Mouse (Mus musculus): ENCODE measurements around the gene Atg7. TPM values are rescaled to one million over a fixed set of nuclear protein-coding genes. Genes with fewer than 3 reads are reported as not detected.
A peak's percentile ranks its signal among the peaks of the same experiment; 100 is the strongest.

Atg7 gene
- total and polyA plus RNA-seq, 2 experiments from 2014 or later = 16.6 to 17.5 TPM

- DNase-seq (ENCODE audit: low spot score) (peak; percentile 63), ATAC-seq (peak; percentile 41; the same call in 1 of the 2 replicates)
- 13% methylated on average over 5 of the region's 5 CpGs for WGBS
- no peak for TF ChIP-seq CTCF (IDR thresholded peaks at IDR 0.05; ENCODE audit: low read depth)
- H3K9ac ChIP-seq (replicated peaks; ENCODE audit: low read length) = no peak overlapping the region
- H3K36me3 ChIP-seq (ENCODE audit: insufficient read depth, low read length) = no peaks in the 10 kb centered on the region
- H3K27me3 ChIP-seq (ENCODE audit: insufficient read depth, low read length) = no peaks in the 10 kb centered on the region
- no peaks in the 10 kb centered on the region for H3K9me3 ChIP-seq (ENCODE audit: low read length)
- peak overlapping the region; percentile 56; the same call in 1 of the 2 replicates for H3K27ac ChIP-seq
- no peak overlapping the region for H3K4me3 ChIP-seq (ENCODE audit: low read length)
- peaks cover 12% of the 10 kb centered on the region for H3K4me1 ChIP-seq (ENCODE audit: insufficient read depth, low read length)
- H3K4me2 ChIP-seq (ENCODE audit: low read depth, low read length) = no peak overlapping the region
Measured at GRCm38 (mm10) chr6:114714654-114715053, 71.8 kb downstream of the Atg7 start.

GRCm38 (mm10) chr6:114715289-114716030, 72.6 kb downstream of the Atg7 start:
- H3K9ac ChIP-seq (replicated peaks; ENCODE audit: low read length) = no peak overlapping the region

GRCm38 (mm10) chr6:114719100-114719499, 76.2 kb downstream of the Atg7 start:
- H3K27ac ChIP-seq = peak overlapping the region; percentile 68
- ATAC-seq = no peak
- no peaks in the 10 kb centered on the region for H3K9me3 ChIP-seq (ENCODE audit: low read length)
- no peak for TF ChIP-seq CTCF (IDR thresholded peaks at IDR 0.05; ENCODE audit: low read depth)
- H3K4me2 ChIP-seq (ENCODE audit: low read depth, low read length) = no peak overlapping the region
- WGBS = 29% methylated on average over 5 of the region's 5 CpGs
- no peak overlapping the region for H3K4me3 ChIP-seq (ENCODE audit: low read length)
- H3K27me3 ChIP-seq (ENCODE audit: insufficient read depth, low read length) = no peaks in the 10 kb centered on the region
- peaks cover 9% of the 10 kb centered on the region for H3K4me1 ChIP-seq (ENCODE audit: insufficient read depth, low read length)
- H3K36me3 ChIP-seq (ENCODE audit: insufficient read depth, low read length) = no peaks in the 10 kb centered on the region
- DNase-seq (ENCODE audit: low spot score) = peak; percentile 66
- H3K9ac ChIP-seq (replicated peaks; ENCODE audit: low read length) = no peak overlapping the region

More at GRCm38 (mm10) chr6:114715289-114716030, 72.6 kb downstream of the Atg7 start:
- Histone ChIP-seq H3K4me2 (ENCODE audit: low read depth, low read length) (no peak overlapping the region), H3K27me3 (ENCODE audit: insufficient read depth, low read length) (no peaks in the 10 kb centered on the region), H3K4me1 (ENCODE audit: insufficient read depth, low read length) (peaks cover 12% of the 10 kb centered on the region), H3K36me3 (ENCODE audit: insufficient read depth, low read length) (no peaks in the 10 kb centered on the region), H3K4me3 (ENCODE audit: low read length) (no peak overlapping the region), H3K9me3 (ENCODE audit: low read length) (no peaks in the 10 kb centered on the region), H3K27ac (peak overlapping the region; percentile 37; the same call in 1 of the 2 replicates)
- 55% methylated on average over 7 of the region's 7 CpGs for WGBS
- no peak for DNase-seq (ENCODE audit: low spot score)
- TF ChIP-seq CTCF (IDR thresholded peaks at IDR 0.05; ENCODE audit: low read depth) = no peak
- ATAC-seq = 0 out of 2 replicates have a peak, but pooled peaks have one; percentile 19

GRCm38 (mm10) chr6:114719665-114720064, 76.8 kb downstream of the Atg7 start:
- no peaks in the 10 kb centered on the region for H3K27me3 ChIP-seq (ENCODE audit: insufficient read depth, low read length)
- H3K4me2 ChIP-seq (ENCODE audit: low read depth, low read length) = no peak overlapping the region
- no peaks in the 10 kb centered on the region for H3K36me3 ChIP-seq (ENCODE audit: insufficient read depth, low read length)
- no peak for TF ChIP-seq CTCF (IDR thresholded peaks at IDR 0.05; ENCODE audit: low read depth)
- no peaks in the 10 kb centered on the region for H3K9me3 ChIP-seq (ENCODE audit: low read length)
- H3K4me3 ChIP-seq (ENCODE audit: low read length) = no peak overlapping the region
- 68% methylated on average over 8 of the region's 8 CpGs for WGBS
- DNase-seq (ENCODE audit: low spot score) (no peak), ATAC-seq (no peak)
- no peak overlapping the region for H3K9ac ChIP-seq (replicated peaks; ENCODE audit: low read length)
- peak overlapping the region; percentile 68; the same call in 1 of the 2 replicates for H3K27ac ChIP-seq
- H3K4me1 ChIP-seq (ENCODE audit: insufficient read depth, low read length) = peaks cover 5% of the 10 kb centered on the region

GRCm38 (mm10) chr6:114722046-114722445, 79.1 kb downstream of the Atg7 start:
- H3K27ac ChIP-seq = no peak overlapping the region
- H3K4me1 ChIP-seq (ENCODE audit: insufficient read depth, low read length) = peaks cover 5% of the 10 kb centered on the region
- DNase-seq (ENCODE audit: low spot score) = no peak
- no peak overlapping the region for H3K9ac ChIP-seq (replicated peaks; ENCODE audit: low read length)
- no peak for ATAC-seq
- no peaks in the 10 kb centered on the region for H3K27me3 ChIP-seq (ENCODE audit: insufficient read depth, low read length)
- H3K36me3 ChIP-seq (ENCODE audit: insufficient read depth, low read length) = no peaks in the 10 kb centered on the region
- H3K4me3 ChIP-seq (ENCODE audit: low read length) = no peak overlapping the region
- no peak overlapping the region for H3K4me2 ChIP-seq (ENCODE audit: low read depth, low read length)
- WGBS = 78% methylated on average over 5 of the region's 5 CpGs
- TF ChIP-seq CTCF (IDR thresholded peaks at IDR 0.05; ENCODE audit: low read depth) = no peak
- H3K9me3 ChIP-seq (ENCODE audit: low read length) = no peaks in the 10 kb centered on the region

GRCm38 (mm10) chr6:114723925-114724324, 81.0 kb downstream of the Atg7 start:
- no peaks in the 10 kb centered on the region for H3K9me3 ChIP-seq (ENCODE audit: low read length)
- no peaks in the 10 kb centered on the region for H3K36me3 ChIP-seq (ENCODE audit: insufficient read depth, low read length)
- ATAC-seq (peak; percentile 69), DNase-seq (ENCODE audit: low spot score) (peak; percentile 87)
- 20% methylated on average over 9 of the region's 9 CpGs for WGBS
- H3K4me3 ChIP-seq (ENCODE audit: low read length) = no peak overlapping the region
- H3K27ac ChIP-seq = no peak overlapping the region
- H3K9ac ChIP-seq (replicated peaks; ENCODE audit: low read length) = no peak overlapping the region
- peak; percentile 90 for TF ChIP-seq CTCF (IDR thresholded peaks at IDR 0.05; ENCODE audit: low read depth)
- H3K27me3 ChIP-seq (ENCODE audit: insufficient read depth, low read length) = no peaks in the 10 kb centered on the region
- peaks cover 5% of the 10 kb centered on the region for H3K4me1 ChIP-seq (ENCODE audit: insufficient read depth, low read length)
- H3K4me2 ChIP-seq (ENCODE audit: low read depth, low read length) = no peak overlapping the region

GRCm38 (mm10) chr6:114724351-114724750, 81.5 kb downstream of the Atg7 start:
- no peak for ATAC-seq
- no peak overlapping the region for H3K9ac ChIP-seq (replicated peaks; ENCODE audit: low read length)
- H3K36me3 ChIP-seq (ENCODE audit: insufficient read depth, low read length) = no peaks in the 10 kb centered on the region
- no peaks in the 10 kb centered on the region for H3K27me3 ChIP-seq (ENCODE audit: insufficient read depth, low read length)
- 84% methylated on average over 7 of the region's 7 CpGs for WGBS
- H3K4me3 ChIP-seq (ENCODE audit: low read length) = no peak overlapping the region
- H3K4me1 ChIP-seq (ENCODE audit: insufficient read depth, low read length) = peaks cover 1% of the 10 kb centered on the region
- no peak for DNase-seq (ENCODE audit: low spot score)
- no peak overlapping the region for H3K4me2 ChIP-seq (ENCODE audit: low read depth, low read length)
- TF ChIP-seq CTCF (IDR thresholded peaks at IDR 0.05; ENCODE audit: low read depth) = no peak
- H3K9me3 ChIP-seq (ENCODE audit: low read length) = no peaks in the 10 kb centered on the region
- no peak overlapping the region for H3K27ac ChIP-seq

Measured in hindbrain, postnatal 0 days (tissue).